Mouse (Mus musculus) inflammation-experienced regulatory T-cells, adult 6 months (primary cell): Measurements from ENCODE around the gene Plxnb3. TPM values are rescaled to one million over a fixed set of nuclear protein-coding genes. Genes with fewer than 3 reads are reported as not detected.
"Not testable (repeated sequence)": the region's sequence is repeated elsewhere in the genome, so short reads cannot be mapped to it uniquely, and the experiment has no call there.

Source experiments
- ATAC-seq: one replicate; pipeline ENCODE4 v1.8.0; 2017
- polyA plus RNA-seq, 3 experiments: library from polyadenylated mRNA; unstranded; fragments of 100-300 nt; shearing (Covaris generic); gene quantifications; one replicate each; pipeline ENCODE4 v1.2.1; 2017

The Plxnb3 gene
- not detected for polyA plus RNA-seq

DNA sequence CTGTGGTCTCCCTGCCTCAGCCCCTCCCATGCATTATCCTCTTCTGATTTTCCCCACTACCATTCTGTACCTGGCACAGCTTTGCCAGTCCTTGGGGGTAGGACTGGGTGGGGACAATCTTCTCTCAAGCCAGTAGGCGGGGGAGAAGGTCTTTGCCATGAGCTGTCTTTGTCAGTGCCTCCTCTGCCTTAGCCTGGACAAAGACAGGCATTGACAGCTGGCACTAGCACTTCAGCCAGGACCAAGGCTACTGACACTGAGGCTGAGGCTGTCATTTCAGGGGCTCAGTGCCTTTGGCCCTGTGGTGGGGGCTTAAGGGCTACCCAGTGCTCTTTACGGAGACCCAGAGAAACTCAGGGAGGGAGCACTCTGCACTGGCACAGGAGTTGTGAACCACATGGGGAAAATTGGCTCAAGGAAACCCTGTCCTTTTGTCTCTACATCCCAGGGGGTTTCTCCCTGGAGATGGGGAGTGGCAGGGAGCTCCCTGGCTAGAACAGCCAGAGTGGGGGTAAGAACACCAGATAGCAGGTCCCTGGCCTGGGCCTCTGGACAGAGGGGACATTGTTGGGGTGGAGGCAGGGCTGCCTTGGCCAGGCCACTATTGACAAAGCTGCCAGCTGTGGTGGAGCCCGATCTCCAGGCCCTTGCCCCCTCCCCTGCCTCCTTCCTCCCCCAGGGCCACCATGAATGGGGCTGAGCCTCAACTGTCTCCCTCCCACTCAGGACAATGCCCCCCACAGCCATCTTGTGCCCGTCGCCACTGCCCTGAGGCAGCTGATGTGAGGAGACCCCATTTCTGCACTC, at the start of gene Plxnb3:
Gene Plxnb3 (plus strand): TSS at position 757 of the 807 bp plus-strand sequence.
- no peak for ATAC-seq

- peak; percentile 3 for ATAC-seq
These were observed 41.3 kb upstream of the Plxnb3 start for GRCm38 (mm10) chrX:73715476-73716108.

DNA sequence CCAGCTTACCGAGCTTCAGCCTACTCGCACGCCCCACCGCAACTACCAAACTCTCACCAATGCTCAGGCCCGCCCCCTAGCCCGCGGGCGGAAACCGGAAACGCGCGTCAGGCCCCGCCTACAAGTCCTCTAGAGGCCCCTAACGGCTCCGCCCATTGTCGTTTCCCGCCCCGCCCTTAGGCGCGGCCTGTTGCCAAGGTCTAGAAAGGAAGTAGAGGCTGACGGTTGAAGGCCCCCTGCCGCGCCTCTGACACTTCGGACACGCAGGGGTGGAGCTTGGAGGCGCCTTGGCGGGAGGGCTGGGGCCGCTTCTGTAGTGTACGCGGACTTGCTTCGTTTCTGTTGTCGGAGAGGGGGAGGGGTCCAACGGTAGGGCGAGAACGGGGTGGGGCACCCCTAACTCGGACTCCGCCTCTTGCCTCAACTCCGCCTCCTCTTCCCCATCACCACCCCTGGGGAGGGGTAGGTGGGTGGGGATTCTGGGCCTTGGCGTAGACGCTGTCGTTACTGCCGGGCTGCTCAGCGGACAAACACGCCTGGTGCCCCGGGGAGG, 40.7 kb upstream of the Plxnb3 start, which contains the start of the genes Bcap31 and Abcd1:
Gene Bcap31 (minus strand): TSS at position 67 of the 553 bp plus-strand sequence.
Gene Abcd1 (plus strand): TSS at position 489 of the 553 bp plus-strand sequence.
- peak; percentile 88 for ATAC-seq

GRCm38 (mm10) chrX:73716709-73717545, 40.0 kb upstream of the Plxnb3 start:
- ATAC-seq, result no peak

DNA sequence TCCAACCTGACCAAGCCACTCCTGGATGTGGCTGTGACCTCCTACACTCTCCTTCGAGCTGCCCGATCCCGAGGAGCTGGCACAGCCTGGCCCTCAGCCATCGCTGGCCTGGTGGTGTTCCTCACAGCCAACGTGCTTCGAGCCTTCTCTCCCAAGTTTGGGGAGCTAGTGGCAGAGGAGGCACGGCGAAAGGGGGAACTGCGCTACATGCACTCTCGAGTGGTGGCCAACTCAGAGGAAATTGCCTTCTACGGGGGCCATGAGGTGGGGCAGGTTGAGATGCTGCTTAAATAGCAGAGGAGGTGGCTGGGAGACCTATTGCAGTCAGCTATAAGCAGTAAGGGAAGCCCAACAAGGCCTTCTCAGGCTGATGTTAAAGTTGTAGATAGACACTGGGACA, 39.2 kb upstream of the Plxnb3 start:
- no peak for ATAC-seq

DNA sequence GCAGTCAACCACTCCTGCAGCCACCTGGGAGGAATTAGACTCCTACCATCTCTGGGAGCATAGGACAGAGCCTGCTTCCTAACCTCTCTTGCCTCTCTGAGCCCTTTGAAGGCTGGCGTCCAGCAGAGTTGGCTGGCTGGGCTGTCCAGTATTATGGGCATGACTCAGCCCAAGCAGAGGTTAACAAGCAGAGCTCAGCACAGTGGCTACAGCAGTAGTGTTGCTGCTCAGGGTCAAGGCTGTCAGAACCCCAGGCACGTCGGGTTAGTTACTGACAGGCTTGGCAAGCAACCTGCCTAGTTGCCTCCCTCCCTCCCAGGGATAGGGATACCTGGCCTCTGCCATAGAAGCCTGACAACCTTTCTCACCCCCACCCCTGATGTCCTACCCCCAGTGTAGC, 38.6 kb upstream of the Plxnb3 start:
- no peak for ATAC-seq

DNA sequence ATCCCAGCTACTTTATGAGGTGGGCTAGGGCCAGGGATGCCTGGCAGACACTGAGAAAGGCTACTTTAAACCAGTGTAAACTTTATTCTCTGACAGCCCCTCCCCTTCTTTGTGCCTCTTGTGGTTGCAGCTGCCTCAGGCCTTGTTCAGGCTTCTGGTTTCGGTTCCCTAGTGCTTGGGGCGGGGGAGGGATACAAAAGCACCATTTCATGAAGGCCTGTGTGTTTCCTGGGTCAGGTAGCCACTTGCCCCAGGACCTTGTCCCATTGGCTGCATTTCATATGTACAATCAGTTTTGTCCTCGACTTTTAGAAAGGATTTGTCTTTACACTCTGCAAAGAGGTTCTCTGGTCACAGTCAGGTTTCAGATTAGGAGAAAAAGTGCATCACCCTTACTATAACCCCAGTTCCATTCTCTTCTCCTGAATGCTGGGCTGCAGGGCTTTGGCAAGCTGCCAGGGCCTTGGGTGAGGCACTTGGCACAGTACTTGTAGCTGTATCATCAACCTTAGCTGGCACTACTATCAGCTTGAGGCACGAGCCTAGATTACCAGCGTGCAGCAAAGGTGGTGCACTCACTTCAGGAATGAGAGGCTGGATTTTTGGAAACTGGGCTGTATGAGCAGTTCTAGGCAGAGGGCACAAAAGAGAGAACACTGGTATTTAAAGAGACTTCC, 38.1 kb upstream of the Plxnb3 start:
- peak; percentile 26 for ATAC-seq

- no peak for ATAC-seq
These were observed 26.0 kb upstream of the Plxnb3 start for GRCm38 (mm10) chrX:73730908-73731307.

- ATAC-seq, result no peak
These were observed 18.7 kb upstream of the Plxnb3 start for GRCm38 (mm10) chrX:73738155-73738554.

DNA sequence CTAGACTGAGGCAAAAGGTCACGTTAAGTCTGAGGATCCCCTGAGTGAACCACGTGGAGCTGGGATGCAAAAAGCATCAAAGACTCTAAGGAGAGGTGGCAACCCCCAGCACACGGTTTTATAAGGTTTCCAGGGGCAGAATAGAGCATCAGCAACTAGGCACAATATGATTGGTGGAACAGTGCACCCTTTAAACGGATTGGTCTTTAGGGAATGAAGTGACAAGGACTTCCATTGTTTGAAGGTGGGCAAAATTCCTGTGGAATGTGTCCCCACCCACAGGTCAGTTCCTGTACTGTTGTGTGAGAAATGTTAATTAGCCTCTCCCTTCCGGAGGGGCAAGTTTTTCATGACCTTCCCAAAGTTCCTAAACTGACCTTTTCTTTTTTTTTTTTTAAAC, 17.7 kb upstream of the Plxnb3 start:
- ATAC-seq, result no peak

DNA sequence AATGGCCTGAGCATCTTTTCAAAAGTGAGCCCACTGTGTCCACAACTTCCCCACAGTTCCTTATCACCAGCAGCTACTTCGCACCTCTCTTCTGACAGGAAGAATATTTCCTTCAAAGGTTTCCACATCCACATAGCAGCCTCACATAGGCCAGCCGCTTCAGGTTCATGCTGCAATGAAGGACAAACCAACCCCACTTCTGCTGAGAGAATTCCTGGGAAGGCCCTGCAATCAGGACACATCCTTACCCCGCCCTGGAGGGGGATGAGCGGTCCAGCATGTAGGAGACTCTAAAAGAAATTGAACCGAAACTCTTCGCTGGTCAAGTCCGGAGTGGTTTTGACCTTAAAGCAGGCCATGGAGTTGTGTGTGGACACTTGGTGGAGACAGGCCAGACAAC, 17.0 kb upstream of the Plxnb3 start:
- ATAC-seq, result not testable (repeated sequence)

DNA sequence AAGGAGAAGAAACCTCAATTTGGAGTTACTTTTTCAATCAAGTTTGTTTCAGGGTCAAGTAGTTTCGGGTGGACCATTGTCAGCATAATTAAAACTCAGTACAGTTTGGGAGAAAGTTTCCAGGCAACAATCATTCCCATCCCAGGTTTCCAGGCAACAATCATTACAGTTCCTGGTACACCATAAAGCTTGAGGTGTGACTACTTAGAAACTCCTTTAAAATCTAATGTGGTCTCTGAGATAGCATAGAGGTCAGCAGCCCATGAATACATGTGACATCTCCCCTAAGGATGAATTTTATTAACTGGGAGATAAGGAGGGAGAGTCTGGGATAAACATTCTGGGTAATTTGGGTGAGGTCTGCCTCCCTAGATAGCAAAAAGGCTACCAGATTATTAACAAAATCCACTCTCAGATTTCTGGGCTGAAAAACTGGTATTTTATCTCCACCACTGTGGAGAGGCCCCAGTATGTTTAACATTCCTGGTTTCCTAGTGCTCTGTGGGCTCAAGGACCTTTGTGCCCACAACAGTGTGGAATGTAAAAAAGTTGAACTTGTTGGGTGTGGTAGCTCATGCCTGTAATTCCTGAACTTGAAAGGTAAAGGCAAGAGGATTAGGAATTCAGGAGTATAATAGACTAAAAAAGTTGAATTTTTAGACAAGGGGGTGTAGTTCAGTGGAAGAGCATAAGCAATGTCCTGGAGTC, 12.0 kb upstream of the Plxnb3 start:
- ATAC-seq, result no peak

DNA sequence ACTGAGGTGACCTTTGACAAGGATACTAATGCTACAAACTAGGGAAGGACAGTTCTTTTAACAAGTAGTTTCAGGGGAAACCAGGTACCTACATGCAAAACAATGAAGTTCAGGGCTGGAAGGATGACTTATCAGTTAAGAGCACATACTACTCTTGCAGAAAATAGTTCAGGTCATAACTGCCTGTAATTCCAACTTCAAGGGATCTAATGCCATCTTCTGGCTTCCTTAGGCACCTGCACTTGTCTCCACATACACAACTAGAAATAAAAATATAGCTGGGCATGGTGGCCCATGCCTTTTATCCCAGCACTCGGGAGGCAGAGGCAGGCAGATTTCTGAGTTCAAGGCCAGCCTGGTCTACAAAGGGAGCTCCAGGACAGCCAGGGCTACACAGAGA, 7.9 kb upstream of the Plxnb3 start:
- ATAC-seq, result no peak

DNA sequence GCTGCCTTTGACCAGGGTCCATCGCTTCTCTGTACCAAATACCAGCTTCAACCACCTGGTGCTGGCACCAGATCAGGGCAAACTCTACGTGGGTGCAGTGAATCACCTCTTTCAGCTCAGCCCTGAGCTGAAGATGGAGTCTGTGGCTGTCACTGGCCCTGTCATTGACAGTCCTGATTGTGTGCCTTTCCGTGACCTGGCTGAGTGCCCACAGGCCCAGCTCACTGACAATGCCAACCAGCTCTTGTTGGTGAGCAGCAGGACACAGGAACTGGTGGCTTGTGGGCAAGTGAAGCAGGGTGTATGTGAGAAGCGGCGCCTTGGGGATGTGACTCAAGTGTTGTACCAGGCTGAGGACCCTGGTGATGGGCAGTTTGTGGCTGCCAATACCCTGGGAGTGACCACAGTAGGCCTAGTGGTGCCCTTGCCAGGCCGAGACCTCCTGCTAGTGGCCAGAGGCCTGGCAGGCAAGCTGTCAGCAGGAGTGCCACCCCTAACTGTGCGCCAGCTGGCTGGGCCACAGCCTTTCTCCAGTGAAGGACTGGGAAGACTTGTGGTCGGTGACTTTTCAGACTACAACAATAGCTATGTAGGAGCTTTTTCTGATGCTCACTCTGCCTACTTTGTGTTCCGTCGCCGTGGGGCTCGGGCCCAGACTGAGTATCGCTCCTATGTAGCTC, 1.9 kb downstream of the Plxnb3 start:
- no peak for ATAC-seq

DNA sequence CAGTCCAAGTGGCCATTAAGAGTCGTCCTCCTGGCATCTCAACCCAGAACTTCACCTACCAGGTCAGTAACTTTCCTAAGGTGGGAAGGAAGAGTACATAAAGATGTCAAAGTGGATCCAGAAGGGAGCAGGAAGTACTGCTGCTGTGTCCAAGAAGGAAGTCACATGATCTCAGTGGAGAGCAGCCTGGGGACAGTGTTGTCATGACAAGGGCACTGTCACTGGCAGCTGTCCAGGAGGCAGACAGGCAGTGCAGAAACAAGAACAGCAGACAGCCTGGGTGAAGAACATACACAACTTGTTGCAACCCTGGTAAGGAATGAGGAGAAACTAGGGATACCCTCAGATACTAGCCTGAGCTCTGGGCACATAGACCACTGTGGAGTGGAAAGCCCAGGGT, 8.4 kb downstream of the Plxnb3 start:
- no peak for ATAC-seq

DNA sequence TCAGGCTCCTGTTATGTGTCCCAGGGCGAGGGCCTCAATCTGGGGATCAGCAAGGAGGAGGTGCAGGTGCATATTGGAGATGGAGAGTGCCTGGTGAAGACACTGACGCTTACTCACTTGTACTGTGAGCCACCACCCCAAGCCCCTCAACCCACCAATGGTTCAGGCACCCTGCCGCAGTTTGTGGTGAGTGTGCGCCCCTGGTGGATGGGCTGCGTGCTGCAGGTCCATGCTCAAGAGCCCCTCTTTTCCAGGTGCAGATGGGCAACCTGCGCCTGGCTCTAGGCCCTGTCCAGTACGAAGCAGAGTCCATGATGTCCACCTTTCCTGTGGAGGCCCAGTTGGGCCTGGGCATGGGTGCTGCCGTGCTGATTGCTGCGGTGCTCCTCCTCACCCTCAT, 10.4 kb downstream of the Plxnb3 start:
- no peak for ATAC-seq

DNA sequence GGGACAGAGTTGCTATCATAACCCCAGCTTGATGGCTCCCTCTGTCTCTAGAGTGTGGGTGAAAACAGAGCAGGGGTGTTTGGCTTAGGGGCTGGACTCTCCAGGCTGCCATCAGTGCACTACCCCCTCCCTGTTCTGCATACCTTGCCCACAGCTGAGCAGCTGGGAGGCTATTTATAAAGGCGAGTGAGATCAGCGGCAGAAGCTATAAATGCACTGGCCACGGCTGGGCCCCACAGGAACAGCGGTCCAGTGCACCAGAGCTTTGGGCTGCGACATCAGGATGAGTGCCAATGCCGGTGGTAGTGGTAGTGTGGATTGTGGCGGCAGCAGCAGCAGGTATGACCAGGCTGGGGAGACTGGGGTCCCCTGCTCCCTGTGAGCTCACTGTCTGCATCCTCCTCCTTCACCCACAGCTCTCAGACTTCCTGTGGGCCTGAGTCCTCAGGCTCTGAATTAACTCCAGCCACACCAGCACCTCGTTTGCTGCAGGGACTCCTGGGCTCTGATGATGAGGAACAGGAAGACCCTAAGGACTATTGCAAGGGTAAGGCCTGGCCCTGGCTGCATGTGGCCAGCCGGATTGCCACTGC, 17.4 kb downstream of the Plxnb3 start, which contains the start of gene Srpk3:
Gene Srpk3 (plus strand): TSS at position 238 of the 593 bp plus-strand sequence.
- no peak for ATAC-seq

DNA sequence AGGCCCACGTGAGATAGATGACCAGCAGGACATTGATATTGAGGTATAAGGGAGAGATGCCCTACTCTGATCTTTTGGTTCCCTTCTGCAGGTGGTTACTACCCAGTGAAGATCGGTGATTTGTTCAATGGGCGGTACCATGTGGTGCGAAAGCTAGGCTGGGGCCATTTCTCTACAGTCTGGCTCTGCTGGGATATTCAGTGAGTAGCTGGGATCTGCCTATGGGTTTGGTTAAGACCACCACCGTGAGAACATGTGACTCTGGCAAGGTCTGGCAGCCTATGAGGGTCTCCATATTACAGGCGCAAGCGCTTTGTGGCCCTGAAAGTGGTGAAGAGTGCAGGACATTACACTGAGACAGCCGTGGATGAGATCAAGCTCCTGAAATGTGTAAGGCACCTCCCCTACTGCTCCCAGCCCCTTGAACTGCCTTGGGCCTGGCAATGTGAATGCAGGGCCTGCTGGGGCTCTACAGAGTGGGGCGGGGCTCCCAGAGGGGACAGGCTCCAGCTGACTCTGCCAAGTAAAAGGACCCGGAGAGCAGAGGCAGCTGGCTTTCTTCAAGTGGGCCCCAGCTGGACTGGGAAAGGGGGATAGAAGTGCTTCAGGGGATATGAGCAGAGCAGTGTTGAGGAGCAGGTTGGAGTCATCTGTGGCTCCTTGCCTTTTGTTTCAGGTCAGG, 18.1 kb downstream of the Plxnb3 start:
- no peak for ATAC-seq

- no peak for ATAC-seq
These were observed 25.3 kb downstream of the Plxnb3 start for GRCm38 (mm10) chrX:73782227-73782626.

DNA sequence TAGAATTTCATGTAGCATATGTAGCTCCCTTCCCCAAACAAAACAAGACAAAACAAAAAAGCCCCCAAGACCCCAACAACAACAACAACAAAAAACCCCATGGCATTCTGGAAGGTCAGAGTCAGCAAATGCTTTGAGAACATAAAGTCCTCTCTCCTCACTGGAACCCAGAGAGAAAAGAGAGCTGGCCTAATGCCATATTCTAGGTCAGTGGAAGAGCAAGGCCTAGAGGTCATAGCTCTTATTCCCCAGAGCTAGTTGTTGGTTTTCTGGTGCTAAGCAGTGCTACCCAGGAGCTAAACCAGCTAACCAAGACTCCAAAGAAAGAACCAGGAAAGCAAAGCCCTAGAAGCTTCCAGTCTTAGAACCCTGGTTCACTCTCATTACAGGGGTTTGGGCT, 28.8 kb downstream of the Plxnb3 start:
- ATAC-seq, result no peak
